Mouse (Mus musculus): ENCODE data around the gene Gata2. TPM values are rescaled to one million over a fixed set of nuclear protein-coding genes. Genes with fewer than 3 reads are reported as not detected.

The Gata2 gene
- polyA plus RNA-seq, 1 experiment from 2014 or later = 3.4 TPM

DNA sequence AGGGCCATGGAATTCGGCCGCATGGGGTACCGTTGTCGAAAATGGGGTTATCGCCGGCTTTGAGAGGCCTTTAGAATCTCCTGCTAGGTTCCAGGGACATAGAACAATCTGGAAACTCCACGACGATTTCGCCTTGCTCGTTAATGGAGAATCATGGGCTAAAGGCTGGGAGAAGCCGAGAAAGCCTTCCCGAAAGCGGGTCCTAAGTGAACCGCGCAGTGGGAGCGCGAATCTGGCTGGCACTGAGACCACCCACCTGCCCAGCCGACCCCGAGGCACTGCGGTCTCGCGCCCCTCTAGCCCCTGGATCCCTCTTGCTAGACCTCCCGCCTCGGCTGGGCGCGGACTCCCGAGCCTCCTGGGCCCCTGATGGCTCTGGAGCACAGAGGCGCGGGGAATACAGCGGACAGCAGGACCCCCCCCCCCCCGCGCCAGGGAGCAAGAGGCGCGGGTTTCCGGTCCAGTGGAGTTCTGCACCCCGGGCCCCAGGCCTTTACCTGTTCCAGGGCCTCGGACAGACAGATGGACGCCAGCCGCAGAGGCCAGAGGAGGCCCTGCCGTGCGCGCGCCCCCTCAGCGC, 3.1 kb downstream of the Gata2 start:
- peak overlapping the region; percentile 52 for H3K4me2 ChIP-seq (replicated peaks; ENCODE audit: low read depth)
- H3K9ac ChIP-seq (ENCODE audit: low read length) = peak overlapping the region; percentile 27; the same call in 1 of the 2 replicates
- H3K4me1 ChIP-seq (replicated peaks; ENCODE audit: control insufficient read depth, insufficient read depth) = peaks cover 4% of the 10 kb centered on the region
- no peaks in the 10 kb centered on the region for H3K36me3 ChIP-seq (ENCODE audit: control insufficient read depth, insufficient read depth, low read length)
- H3K27ac ChIP-seq (replicated peaks) = no peak overlapping the region
- peak overlapping the region; percentile 35 for H3K4me3 ChIP-seq (ENCODE audit: low read depth, low read length)
- WGBS = 1% methylated on average over 37 of the region's 44 CpGs
- TF ChIP-seq EP300 (optimal IDR thresholded peaks at IDR 0.05) = no peak
- TF ChIP-seq CTCF (IDR thresholded peaks at IDR 0.05; ENCODE audit: low read depth) = no peak
- no peak for DNase-seq (ENCODE audit: low spot score)
- peaks cover 41% of the 10 kb centered on the region for H3K27me3 ChIP-seq (ENCODE audit: control insufficient read depth, insufficient read depth, low read length)
- no peaks in the 10 kb centered on the region for H3K9me3 ChIP-seq (ENCODE audit: control insufficient read depth, low read length)
- no peak for ATAC-seq (ENCODE audit: low FRiP score, low TSS enrichment)

DNA sequence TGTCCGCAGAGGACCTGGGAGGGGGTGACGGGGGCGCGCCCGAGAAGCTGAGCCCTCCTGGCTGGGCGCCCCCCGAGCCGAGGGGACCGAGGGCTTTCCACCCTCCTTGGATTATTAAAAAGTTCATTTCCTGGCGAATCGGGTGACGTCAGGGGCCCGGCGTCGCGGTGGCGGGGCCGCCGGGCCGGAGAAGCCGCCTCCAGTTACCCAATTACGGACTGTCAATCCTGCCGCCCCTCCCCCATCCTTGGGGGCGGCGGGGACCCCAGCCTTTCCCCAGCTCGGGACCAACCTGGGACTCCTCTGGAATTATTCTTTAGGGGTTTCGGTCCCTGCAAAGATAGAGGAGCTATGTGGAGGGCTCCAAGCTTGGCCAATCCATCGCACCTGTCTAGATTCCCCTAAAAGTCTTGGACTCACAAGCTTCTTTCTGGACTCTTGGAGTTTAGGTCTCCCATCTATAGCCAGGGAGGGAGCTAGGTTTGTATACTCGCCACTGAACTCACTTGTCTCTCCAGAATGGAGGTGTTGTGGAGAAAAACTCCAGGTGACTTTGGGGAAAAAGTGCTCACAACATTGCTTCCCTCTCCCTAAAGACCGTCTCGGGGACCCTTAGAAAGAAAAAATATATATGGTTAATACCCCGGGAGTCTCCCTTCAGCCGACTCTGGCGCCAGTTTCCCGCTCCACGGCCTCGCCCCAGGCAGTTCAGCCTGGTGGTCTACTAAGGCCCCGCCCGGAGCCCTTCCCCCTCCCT, 3.8 kb downstream of the Gata2 start:
- Histone ChIP-seq H3K4me3 (ENCODE audit: low read depth, low read length) (peak overlapping the region; percentile 40), H3K27ac (replicated peaks) (no peak overlapping the region), H3K36me3 (ENCODE audit: control insufficient read depth, insufficient read depth, low read length) (no peaks in the 10 kb centered on the region), H3K9me3 (ENCODE audit: control insufficient read depth, low read length) (no peaks in the 10 kb centered on the region), H3K9ac (ENCODE audit: low read length) (peak overlapping the region; percentile 27; the same call in 1 of the 2 replicates), H3K27me3 (ENCODE audit: control insufficient read depth, insufficient read depth, low read length) (peaks cover 43% of the 10 kb centered on the region), H3K4me2 (replicated peaks; ENCODE audit: low read depth) (peak overlapping the region; percentile 59), H3K4me1 (replicated peaks; ENCODE audit: control insufficient read depth, insufficient read depth) (peaks cover 4% of the 10 kb centered on the region)
- TF ChIP-seq EP300 (optimal IDR thresholded peaks at IDR 0.05) = no peak
- no peak for TF ChIP-seq CTCF (IDR thresholded peaks at IDR 0.05; ENCODE audit: low read depth)
- ATAC-seq (ENCODE audit: low FRiP score, low TSS enrichment) (no peak), DNase-seq (ENCODE audit: low spot score) (no peak)
- under 1% methylated on average over 39 of the region's 39 CpGs for WGBS

DNA sequence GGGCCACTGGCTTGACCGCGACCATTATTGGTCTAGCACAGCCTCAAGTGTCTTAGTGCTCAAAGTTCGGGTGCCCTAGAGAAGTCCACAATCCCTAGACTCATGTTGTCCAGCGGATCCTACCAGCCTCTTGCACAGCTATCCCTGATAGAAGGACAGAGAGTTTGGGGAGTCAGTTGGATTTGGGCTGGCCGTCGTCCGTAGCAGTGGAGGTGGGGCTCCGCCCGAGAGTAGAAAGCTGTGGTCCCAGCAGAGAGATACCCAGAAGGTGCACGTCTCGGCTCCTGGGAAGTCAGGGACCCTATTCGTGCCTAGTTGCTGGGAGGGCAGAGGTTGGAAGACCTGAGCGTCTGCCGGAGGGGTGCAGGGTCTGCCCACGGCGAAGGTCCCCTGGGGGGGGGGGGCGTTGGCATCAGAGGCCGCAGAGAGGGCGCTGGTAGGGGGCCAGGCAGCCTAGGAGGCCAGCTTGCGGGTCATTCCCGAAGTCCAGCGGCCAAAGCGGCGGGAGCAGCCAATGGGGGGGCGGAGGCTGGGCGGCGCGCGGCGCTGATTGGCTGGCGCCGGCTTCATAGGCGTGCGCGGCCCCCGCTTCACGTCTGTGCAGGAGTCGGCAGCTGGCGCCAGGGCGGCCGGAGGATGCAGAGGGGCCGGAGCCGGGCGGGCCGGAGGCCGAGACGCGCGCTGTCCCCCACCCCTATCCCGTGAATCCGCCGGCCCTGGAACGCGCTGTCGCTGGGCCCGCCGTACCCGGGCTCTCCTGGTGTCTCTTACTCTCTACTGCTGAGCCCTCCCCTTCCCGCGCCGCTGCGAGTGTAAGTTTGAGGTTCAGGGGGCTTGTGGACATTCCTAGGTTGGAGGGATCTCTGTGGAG, 4.6 kb downstream of the Gata2 start:
- Histone ChIP-seq H3K9me3 (ENCODE audit: control insufficient read depth, low read length) (no peaks in the 10 kb centered on the region), H3K9ac (ENCODE audit: low read length) (no peak overlapping the region), H3K27me3 (ENCODE audit: control insufficient read depth, insufficient read depth, low read length) (peaks cover 40% of the 10 kb centered on the region), H3K4me2 (replicated peaks; ENCODE audit: low read depth) (peak overlapping the region; percentile 59), H3K4me1 (replicated peaks; ENCODE audit: control insufficient read depth, insufficient read depth) (peaks cover 4% of the 10 kb centered on the region), H3K36me3 (ENCODE audit: control insufficient read depth, insufficient read depth, low read length) (no peaks in the 10 kb centered on the region), H3K4me3 (ENCODE audit: low read depth, low read length) (peak overlapping the region; percentile 40), H3K27ac (replicated peaks) (no peak overlapping the region)
- under 1% methylated on average over 59 of the region's 62 CpGs for WGBS
- peak; percentile 58 for ATAC-seq (ENCODE audit: low FRiP score, low TSS enrichment)
- TF ChIP-seq CTCF (IDR thresholded peaks at IDR 0.05; ENCODE audit: low read depth) (no peak), EP300 (optimal IDR thresholded peaks at IDR 0.05) (no peak)
- DNase-seq (ENCODE audit: low spot score) = peak; percentile 75

DNA sequence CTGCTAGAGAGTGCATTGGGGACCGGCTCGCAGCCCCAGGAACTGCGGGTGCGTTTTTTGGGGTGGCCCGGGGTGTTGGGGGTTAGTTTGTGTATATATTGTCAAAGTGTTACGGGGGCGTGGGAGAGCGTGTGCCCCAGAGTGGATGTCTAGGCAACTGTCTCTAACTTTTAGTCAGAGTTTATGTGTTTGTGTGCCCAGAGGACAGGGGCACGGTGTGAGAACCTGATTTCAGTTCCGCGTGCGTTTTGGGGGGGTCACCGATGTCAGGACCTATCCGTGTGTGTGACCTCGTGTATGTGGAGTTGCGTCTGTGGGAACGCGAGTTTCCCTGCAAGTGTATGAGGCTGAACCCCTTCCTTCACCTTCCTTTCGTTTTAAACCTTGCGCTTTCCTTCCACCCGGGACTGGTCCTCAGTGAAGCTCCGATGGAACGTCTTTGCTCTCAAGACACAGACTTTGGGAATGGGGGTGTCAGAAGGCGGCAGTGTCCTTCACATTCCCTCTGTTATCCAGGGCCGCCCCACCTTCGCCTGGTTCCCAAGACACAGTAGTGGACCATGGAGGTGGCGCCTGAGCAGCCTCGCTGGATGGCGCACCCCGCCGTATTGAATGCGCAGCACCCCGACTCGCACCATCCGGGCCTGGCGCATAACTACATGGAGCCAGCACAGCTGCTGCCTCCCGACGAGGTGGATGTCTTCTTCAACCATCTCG, 5.5 kb downstream of the Gata2 start:
- under 1% methylated on average over 39 of the region's 39 CpGs for WGBS
- Histone ChIP-seq H3K36me3 (ENCODE audit: control insufficient read depth, insufficient read depth, low read length) (no peaks in the 10 kb centered on the region), H3K4me3 (ENCODE audit: low read depth, low read length) (peak overlapping the region; percentile 40), H3K27me3 (ENCODE audit: control insufficient read depth, insufficient read depth, low read length) (peaks cover 39% of the 10 kb centered on the region), H3K27ac (replicated peaks) (no peak overlapping the region), H3K4me2 (replicated peaks; ENCODE audit: low read depth) (peak overlapping the region; percentile 59), H3K4me1 (replicated peaks; ENCODE audit: control insufficient read depth, insufficient read depth) (peaks cover 4% of the 10 kb centered on the region), H3K9ac (ENCODE audit: low read length) (no peak overlapping the region), H3K9me3 (ENCODE audit: control insufficient read depth, low read length) (no peaks in the 10 kb centered on the region)
- TF ChIP-seq EP300 (optimal IDR thresholded peaks at IDR 0.05) (no peak), CTCF (IDR thresholded peaks at IDR 0.05; ENCODE audit: low read depth) (no peak)
- no peak for DNase-seq (ENCODE audit: low spot score)
- no peak for ATAC-seq (ENCODE audit: low FRiP score, low TSS enrichment)

All from stomach, postnatal 0 days (tissue).